Mouse (Mus musculus) cerebellum, postnatal 25 days (tissue): ENCODE results near the gene Itgb4.

Source experiments
- DNase-seq, 2 experiments: peaks; one replicate each; pipeline ENCODE4 v3.0.0; 2021; ENCODE audit warnings: mixed read lengths in 2 of 2

The Itgb4 gene

GRCm38 (mm10) chr11:115970006-115970673 is 4.4 kb upstream of the Itgb4 start:
- no peak for DNase-seq

GRCm38 (mm10) chr11:115971016-115971415 is 3.5 kb upstream of the Itgb4 start:
- no peak for DNase-seq

DNA sequence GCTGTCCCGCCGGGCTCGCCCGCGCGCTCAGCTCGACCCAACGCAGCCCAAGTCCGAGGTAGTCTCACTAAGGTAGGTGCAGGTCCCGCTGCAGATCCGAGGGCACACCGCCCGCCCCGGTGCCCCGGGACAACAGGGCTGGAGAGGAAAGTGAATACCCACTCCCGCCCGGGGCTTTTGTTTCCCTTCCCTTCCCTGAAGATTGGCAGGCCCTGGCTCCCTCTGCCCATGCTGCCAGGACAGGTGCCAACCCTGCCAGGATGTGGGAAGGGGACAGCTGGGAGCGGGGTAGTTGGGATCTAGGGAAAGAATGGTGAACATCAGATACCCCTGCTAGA is 543 bp downstream of the Itgb4 start:
- DNase-seq = peak in 1 of 2 experiments; percentile 41

GRCm38 (mm10) chr11:115975544-115975943 is 1.0 kb downstream of the Itgb4 start:
- no peak for DNase-seq

DNA sequence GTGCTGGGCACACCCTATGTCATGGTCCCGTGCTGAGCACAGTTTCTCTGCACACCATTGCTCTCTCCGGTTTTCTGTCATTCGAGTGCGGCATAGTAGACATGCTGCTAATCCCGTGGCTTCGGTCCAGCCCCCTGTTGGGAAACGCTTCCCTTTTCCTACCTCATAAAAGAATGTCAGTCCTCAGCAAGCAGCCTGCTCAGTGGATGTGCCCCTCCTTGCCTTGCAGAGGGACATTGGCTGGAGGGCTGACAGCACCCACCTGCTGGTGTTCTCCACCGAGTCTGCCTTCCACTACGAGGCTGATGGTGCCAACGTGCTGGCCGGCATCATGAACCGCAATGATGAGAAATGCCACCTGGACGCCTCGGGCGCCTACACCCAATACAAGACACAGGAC is 8.0 kb downstream of the Itgb4 start:
- peak; percentile 68 to 80 for DNase-seq

- DNase-seq = peak; percentile 54 to 58
These were observed 8.8 kb downstream of the Itgb4 start for GRCm38 (mm10) chr11:115983291-115983690.

GRCm38 (mm10) chr11:115989686-115990085 is 15.2 kb downstream of the Itgb4 start:
- DNase-seq = no peak

- no peak for DNase-seq
These were observed 17.6 kb downstream of the Itgb4 start for GRCm38 (mm10) chr11:115992098-115992497.

DNA sequence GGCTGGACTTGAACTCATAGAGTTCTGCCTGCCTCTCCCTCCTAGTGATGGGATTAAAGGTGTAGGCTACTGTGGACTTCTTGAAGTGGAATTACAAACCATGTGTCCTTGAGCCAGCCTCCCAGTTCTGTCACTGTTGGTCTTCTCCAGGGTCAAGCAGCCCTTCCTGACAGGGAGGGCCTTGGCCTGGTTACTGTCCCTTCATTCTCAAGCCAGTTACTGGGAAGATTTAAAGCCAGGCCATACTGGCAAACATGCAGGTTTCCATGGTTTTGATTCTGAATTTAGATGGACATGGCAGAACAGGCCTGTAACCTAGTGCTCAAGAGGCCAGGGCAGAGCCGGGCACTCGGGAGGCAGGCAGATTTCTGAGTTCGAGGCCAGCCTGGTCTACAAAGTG is 20.7 kb downstream of the Itgb4 start:
- no peak for DNase-seq

DNA sequence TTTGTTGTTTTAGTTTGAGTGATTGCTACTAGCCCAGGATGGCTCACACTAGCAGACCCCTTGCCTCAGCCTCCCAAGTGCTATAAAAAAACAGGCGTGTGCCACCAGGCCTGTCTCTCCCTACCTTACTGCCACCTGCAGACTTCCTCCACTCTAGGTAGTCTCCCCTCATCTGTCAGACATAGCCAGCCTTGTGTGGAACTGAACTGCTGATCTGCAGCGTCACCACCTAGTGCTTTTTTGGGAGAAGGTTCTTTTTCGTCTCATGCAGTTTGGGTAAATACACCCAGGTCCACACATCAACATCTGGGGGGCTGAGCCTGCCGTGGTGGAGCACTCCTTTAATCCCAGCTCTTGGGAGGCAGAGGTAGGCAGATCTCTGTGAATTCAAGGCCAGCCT is 22.5 kb downstream of the Itgb4 start:
- no peak for DNase-seq

DNA sequence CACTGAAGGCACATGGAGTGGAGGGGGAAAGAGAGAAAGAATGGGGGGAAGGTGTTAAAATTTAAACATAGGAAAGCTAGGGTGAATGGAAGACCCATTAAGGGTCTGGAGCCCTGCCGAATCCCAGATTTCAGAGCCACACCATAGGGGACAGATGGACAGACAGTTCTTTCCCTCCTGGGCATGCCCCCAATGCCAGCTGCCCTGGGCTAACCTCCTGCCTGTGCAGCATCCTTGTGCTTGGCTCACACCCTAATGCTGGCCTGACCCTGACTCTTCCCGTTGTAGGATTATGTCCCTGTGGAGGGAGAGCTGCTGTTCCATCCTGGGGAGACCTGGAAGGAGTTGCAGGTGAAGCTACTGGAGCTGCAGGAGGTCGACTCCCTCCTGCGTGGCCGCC is 23.2 kb downstream of the Itgb4 start:
- DNase-seq = peak; percentile 39 to 51

DNA sequence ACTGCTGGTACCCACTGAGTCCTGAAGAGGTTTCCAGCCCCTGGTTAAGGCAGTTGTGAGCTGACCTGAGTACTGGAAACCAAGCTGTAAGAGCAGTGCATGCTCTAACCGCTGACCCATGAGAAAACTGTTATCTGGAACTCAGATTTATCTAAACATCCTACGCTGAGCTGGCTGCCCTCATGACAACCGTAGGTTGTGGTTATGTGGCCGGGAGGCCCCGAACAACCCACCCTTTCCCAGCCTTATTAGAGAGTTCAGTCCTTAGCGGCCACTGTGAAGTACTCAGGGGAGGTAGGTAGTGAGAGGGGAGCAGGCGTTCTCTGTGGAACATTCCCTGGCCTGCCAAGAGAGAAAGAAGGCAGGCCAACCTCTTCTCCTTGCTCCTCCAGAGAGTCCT is 24.5 kb downstream of the Itgb4 start:
- DNase-seq = no peak

GRCm38 (mm10) chr11:115999538-116000143 is 25.1 kb downstream of the Itgb4 start:
- DNase-seq = peak; percentile 82 to 90

- DNase-seq = no peak
These were observed 26.1 kb downstream of the Itgb4 start for GRCm38 (mm10) chr11:116000607-116001006.

GRCm38 (mm10) chr11:116001725-116002124 is 27.2 kb downstream of the Itgb4 start:
- no peak for DNase-seq

DNA sequence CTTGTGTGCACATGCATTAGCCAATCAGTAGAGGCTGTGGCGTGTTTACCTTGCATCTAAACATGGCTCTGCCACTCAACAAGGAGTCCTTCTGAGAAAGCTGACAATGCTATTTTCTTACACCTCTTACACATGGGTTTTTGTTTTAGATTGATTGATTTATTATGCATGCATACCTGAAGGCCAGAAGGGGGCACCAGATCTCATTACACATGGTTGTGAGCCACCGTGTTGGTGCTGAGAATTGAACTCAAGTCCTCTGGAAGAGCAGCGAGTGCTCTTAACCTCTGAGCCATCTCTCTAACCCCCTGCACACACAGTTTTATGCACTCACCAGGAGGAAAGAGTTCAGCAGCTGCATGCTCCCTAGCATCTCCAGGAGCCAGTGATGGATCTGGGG is 28.4 kb downstream of the Itgb4 start:
- DNase-seq = no peak

DNA sequence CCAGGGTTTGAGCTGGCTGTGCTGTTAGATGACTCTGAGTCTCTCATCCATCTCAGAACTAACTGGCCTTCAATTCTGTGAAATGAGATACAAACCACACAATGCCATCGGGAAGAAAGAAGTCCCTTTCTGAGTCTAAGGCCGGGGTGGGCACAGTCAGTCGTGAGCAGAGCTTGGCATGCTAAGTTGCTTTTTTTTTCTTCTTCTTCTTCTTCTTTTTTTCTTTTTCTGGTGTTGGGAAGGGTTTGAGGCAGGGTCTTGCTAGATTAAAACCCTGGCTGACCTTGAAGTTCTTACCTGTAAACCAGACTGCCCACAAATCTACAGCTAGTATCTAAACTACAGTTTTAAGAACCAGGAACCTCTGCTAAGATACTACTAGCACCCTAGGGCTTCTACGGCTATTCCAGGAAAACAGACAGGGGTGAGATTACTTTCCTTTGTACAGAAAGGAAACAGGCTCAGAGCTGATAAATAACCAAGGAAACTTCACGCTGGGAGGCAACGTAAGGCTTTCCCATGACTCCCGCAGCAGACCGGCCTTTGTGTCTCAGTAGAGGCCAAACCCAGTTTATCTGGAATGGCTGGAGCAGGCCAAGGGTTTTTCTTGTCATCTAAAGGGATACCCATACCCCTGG is 29.8 kb downstream of the Itgb4 start:
- no peak for DNase-seq

DNA sequence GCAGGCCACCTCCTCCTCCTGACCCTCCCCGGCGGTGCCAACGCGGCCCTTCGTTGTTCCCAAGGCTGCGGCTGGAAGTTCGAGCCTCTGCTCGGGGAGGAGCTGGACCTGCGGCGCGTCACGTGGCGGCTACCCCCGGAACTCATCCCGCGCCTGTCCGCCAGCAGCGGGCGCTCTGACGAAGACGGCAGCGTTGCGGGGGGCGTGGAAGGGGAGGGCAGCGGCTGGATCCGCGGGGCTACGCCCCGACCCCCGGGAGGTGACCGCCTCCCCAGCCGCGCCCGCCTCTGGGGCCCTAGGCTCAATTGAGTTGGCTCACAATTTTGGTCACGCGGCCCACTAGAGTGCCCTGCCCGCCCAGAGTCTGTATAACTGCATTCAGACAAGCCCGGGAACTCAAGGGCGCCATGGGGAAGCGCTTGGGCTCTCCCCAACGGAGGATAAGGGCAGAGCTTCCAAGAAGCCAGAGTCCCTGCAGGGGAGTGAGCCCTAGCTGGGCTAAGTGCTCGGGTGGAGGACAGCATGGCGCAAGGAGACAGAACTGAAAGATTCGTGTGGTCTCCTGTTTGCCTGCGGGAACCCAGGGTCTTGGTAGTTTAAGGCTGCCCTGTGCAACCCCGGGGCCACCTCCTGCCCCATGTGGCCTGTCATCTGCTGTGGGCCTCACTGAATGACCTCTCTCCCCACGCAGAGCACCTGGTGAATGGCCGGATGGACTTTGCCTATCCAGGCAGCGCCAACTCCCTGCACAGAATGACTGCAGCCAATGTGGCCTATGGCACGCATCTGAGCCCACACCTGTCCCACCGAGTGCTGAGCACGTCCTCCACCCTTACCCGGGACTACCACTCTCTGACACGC is 30.6 kb downstream of the Itgb4 start:
- DNase-seq = peak; percentile 57 to 77

- no peak for DNase-seq
These were observed 31.4 kb downstream of the Itgb4 start for GRCm38 (mm10) chr11:116005701-116006419.

DNA sequence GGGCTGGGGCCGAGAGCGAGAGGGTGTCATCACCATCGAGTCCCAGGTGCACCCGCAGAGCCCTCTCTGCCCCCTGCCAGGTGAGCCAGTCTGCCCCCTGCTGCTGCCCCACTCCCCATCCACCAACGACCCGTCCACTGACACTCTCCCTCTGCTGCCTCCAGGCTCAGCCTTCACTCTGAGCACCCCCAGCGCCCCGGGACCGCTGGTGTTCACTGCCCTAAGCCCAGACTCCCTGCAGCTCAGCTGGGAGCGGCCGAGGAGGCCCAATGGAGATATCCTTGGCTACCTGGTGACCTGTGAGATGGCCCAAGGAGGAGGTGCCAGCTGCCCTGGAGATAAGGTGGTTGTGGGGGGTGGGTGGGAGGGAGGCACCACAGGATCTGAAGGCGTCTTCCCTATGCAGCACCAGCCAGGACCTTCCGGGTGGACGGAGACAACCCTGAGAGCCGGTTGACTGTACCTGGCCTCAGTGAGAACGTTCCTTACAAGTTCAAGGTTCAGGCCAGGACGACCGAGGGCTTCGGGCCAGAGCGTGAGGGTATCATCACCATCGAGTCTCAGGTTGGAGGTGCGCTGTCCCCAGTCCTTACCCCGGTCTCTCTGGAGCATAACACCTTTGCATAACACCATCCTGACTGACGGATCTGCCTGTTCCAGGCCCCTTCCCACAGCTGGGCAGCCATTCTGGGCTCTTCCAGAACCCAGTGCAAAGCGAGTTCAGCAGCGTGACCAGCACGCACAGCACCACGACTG is 32.8 kb downstream of the Itgb4 start:
- peak in 1 of 2 experiments; percentile 49 for DNase-seq

DNA sequence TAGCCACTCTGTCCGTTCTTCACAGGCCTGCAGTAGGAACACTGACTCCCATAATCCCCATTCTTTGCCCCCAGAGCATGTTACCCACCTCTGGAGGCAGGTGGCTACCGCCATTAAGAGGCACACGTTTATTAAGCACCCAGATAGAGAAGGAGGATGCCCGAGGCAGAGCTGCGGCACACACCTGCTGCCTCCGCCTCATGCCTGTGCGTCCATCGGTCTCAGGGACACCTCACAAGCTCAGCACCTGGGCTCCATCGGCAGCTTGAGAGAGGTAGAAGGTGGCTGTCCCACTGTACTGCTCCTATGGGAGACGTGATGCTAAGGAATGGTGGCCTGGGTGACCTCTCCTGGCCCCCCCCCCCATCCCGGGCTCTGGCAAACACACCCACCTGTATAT is 33.9 kb downstream of the Itgb4 start:
- DNase-seq = no peak

DNA sequence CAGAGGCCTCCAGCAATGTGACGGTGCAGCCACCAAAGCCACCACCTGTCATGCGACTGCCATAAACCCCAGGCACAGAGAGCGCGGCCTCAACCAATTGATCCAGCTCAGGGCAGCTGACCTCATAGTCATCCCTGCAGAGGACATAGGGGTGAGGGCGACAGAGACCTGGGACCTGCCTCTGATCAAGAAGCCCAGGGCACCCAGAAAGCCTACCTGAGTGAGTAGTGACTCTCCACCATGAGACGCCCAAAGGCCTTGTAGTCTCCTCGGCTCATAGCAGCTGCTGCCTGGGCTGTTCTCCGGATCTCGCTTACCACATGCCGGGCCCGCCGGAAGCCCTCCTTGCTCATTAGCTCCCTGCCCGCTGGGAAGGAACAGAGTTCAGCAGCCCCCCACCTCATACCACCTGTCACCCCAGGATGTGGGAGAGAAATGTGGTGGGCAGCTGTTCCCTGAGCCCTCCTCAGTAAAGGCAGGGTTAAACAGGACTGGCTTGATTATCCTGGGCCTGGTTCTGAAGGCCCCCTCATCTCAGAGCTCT is 34.4 kb downstream of the Itgb4 start:
- peak; percentile 46 to 57 for DNase-seq
